Mouse (Mus musculus): Measurements from ENCODE around the gene Grin2d. TPM values are rescaled to one million over a fixed set of nuclear protein-coding genes. Genes with fewer than 3 reads are reported as not detected.
A peak's percentile ranks its signal among the peaks of the same experiment; 100 is the strongest.

Grin2d gene
- polyA plus RNA-seq, 1 experiment from 2014 or later, result 0.79 TPM

DNA sequence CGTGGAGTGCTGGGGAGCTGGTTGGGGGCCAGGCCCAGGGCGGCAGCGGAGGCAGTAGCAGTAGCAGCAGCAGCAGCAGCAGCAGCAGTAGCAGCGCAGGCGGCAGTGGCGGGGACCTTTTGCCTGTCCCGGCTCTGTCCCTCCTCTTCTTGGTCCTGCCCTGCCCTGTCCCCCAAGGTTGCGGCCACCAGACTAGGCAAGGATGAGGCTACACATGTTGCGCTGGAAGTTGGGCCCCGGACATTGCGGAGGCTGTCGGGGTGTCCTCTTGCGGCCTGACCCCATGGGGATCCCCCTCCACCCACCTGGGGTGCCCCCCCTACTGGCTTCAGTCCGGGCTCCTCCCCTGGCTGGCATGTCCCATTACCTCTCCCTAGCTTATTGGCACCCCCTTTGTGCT, 8.4 kb downstream of the Grin2d start:
- H3K4me2 ChIP-seq (replicated peaks), result peak overlapping the region; percentile 63
- WGBS, result 5% methylated on average over 14 of the region's 14 CpGs
- H3K27ac ChIP-seq (replicated peaks), result no peak overlapping the region
- no peaks in the 10 kb centered on the region for H3K9me3 ChIP-seq (replicated peaks)
- ATAC-seq (ENCODE audit: insufficient number of reproducible peaks, low FRiP score, low TSS enrichment, low read depth), result no peak
- H3K4me1 ChIP-seq, result peaks cover 57% of the 10 kb centered on the region
- peak overlapping the region; percentile 36 for H3K4me3 ChIP-seq (replicated peaks)
- H3K36me3 ChIP-seq, result peaks cover 10% of the 10 kb centered on the region
- H3K9ac ChIP-seq, result 0 out of 2 replicates have a peak overlapping the region, but pooled peaks have one; percentile 9
- peaks cover 28% of the 10 kb centered on the region for H3K27me3 ChIP-seq

DNA sequence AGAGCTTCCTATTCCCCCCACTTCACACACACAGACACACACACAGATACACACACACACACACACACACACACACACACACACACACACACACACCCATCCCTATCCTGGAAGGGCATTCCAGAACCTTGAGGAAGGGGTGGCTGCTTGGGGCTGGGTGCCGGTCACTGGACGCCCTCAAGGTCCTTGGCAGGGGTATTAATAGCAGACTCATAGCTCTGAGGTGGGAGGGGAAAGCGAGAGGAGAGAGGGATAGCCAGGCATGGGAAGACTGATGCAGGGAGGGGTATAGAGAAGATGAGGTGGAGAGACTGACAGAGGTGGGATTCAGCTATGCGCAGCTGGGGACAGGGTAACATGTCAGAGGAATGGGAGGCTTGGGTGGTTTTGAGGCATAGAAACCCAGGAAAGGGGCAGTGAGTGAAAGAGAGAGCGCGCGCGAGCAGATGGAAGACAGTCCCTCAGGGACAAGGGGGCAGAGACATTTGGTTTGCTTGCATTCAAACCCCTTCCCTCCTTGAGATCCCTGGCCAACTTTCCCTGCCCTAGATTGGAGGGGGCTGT, 9.0 kb downstream of the Grin2d start:
- peak overlapping the region; percentile 63 for H3K4me2 ChIP-seq (replicated peaks)
- no peak for ATAC-seq (ENCODE audit: insufficient number of reproducible peaks, low FRiP score, low TSS enrichment, low read depth)
- H3K4me1 ChIP-seq, result peaks cover 54% of the 10 kb centered on the region

DNA sequence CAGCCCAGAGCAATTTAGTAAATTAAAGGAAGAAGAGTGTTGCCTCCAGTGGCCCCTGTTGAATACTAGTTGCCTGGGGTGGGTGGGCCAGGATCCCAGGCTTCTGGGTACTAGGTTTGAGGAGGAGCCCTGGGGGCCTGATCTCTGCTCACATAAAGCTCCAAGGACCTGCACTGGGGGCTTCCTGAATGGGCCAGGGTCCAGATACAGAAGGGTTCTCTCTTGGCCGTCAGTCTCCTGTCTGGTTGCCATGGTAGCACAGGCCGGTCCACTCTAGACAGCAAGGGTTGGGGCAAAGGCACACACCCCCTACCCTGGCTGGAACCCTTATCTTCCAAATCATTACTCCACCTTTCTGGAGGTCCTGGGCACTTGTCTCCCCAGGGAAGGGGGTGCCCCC, 10.3 kb downstream of the Grin2d start:
- peaks cover 28% of the 10 kb centered on the region for H3K27me3 ChIP-seq
- H3K36me3 ChIP-seq, result no peaks in the 10 kb centered on the region
- no peak for ATAC-seq (ENCODE audit: insufficient number of reproducible peaks, low FRiP score, low TSS enrichment, low read depth)
- WGBS, result 37% methylated on average over 2 of the region's 2 CpGs
- H3K4me1 ChIP-seq, result peaks cover 47% of the 10 kb centered on the region
- no peak overlapping the region for H3K9ac ChIP-seq
- no peak overlapping the region for H3K4me3 ChIP-seq (replicated peaks)
- H3K27ac ChIP-seq (replicated peaks), result no peak overlapping the region
- no peaks in the 10 kb centered on the region for H3K9me3 ChIP-seq (replicated peaks)
- no peak overlapping the region; the same call in 1 of the 2 replicates for H3K4me2 ChIP-seq (replicated peaks)

More for the DNA sequence above, 9.0 kb downstream of the Grin2d start:
- H3K36me3 ChIP-seq, result peaks cover 4% of the 10 kb centered on the region; the same call in 1 of the 2 replicates
- WGBS, result 12% methylated on average over 8 of the region's 8 CpGs
- peaks cover 28% of the 10 kb centered on the region for H3K27me3 ChIP-seq
- H3K9me3 ChIP-seq (replicated peaks), result no peaks in the 10 kb centered on the region
- H3K4me3 ChIP-seq (replicated peaks), result peak overlapping the region; percentile 36
- H3K27ac ChIP-seq (replicated peaks), result no peak overlapping the region
- 0 out of 2 replicates have a peak overlapping the region, but pooled peaks have one; percentile 9 for H3K9ac ChIP-seq

DNA sequence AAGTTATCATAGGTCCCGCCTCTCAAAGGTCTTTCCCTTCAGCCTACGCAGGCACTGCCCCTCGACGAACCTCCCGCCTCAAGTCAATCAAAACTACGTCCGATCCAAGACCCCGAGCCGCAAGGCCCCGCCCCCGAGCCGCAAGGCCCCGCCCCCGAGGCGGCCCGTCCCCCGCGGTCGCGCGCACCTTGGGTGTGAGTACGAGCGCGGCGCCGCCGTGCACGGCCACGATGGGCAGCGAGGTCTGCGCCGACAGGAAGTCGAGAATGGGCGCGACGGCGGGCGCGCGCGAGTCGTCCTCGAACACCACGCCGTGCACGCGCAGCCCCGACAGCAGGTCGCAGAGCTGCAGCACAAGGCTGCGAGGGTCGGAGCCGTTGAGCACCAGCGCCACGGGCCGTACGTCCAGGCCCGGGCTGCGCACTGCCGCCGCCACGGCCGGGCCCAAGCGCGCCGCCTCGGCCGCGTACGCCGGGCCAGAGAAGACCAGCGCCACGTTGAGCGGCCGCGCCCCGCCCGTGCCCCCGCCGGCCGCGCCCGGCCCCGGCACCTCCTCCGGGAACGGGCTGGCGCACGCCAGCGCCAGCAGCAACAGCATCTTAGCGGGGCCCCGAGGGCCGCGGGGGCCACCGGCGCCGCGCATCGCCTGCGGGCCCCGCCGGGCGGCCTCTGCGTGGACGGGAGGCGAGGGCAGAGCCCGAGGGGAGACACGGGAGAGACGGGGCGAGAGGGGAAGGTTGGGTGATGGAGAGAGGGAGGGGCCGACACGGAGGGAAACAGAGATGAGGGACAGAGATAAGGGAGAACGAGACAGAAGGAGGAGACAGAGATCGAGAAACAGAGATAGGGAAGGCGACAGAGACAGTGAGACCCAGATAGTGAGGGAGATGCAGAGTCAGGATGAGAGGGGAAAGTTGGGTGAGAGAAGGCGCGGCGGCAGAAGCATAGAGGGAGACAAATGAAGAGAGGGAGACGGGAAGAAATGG, 12.0 kb downstream of the Grin2d start:
- Histone ChIP-seq H3K36me3 (no peaks in the 10 kb centered on the region), H3K4me3 (replicated peaks) (peak overlapping the region; percentile 68), H3K4me2 (replicated peaks) (peak overlapping the region; percentile 86), H3K9me3 (replicated peaks) (no peaks in the 10 kb centered on the region), H3K27me3 (peaks cover 23% of the 10 kb centered on the region), H3K9ac (peak overlapping the region; percentile 75), H3K4me1 (peaks cover 47% of the 10 kb centered on the region), H3K27ac (replicated peaks) (peak overlapping the region; percentile 81)
- peak; percentile 81 for ATAC-seq (ENCODE audit: insufficient number of reproducible peaks, low FRiP score, low TSS enrichment, low read depth)
- WGBS, result under 1% methylated on average over 108 of the region's 117 CpGs

DNA sequence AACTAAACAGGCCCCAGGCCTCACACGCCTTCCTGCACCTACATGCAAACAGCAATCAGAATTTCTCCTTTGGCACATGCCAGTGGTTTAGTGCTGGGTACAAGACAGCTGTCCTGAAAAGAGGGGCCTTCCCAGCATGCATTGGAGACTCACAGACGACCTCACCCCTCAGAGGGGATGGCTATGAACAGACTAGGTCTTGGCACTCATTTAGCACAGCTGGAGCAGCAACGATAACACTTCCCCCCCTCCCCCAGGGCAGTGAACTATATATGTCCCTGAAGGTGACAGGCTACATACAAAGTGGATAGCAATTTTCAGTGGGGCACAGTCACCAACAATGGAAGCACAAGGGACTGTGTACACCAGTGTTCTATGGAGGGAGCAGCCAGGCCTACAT, 13.7 kb downstream of the Grin2d start:
- Histone ChIP-seq H3K9ac (no peak overlapping the region), H3K27me3 (peaks cover 14% of the 10 kb centered on the region)

DNA sequence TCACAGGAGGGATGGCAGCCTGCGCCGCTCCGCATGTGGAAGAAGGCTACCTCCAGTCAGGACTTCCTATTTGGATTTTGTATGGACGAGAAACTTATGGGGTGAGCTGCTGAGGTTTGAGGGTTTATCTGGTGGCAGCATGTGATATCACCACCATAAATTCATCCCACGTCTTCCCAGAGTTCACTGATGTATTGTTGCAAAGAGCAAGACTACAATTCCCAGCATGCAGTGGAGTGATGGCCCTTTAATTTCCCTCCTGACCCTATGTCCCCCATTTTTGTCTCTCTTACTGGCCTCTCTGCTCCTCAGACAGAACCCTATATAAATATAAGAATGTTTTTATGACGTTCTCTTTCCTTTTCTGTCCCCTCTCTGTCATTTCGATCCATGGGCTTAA, 15.4 kb downstream of the Grin2d start:
- Histone ChIP-seq H3K9ac (no peak overlapping the region), H3K9me3 (replicated peaks) (no peaks in the 10 kb centered on the region), H3K27ac (replicated peaks) (no peak overlapping the region), H3K36me3 (no peaks in the 10 kb centered on the region), H3K4me1 (peaks cover 20% of the 10 kb centered on the region), H3K27me3 (peaks cover 11% of the 10 kb centered on the region; the same call in 1 of the 2 replicates), H3K4me3 (replicated peaks) (no peak overlapping the region), H3K4me2 (replicated peaks) (no peak overlapping the region)
- WGBS, result 85% methylated on average over 7 of the region's 7 CpGs
- no peak for ATAC-seq (ENCODE audit: insufficient number of reproducible peaks, low FRiP score, low TSS enrichment, low read depth)

More for the DNA sequence above, 13.7 kb downstream of the Grin2d start:
- Histone ChIP-seq H3K4me2 (replicated peaks) (no peak overlapping the region), H3K36me3 (no peaks in the 10 kb centered on the region), H3K4me3 (replicated peaks) (no peak overlapping the region), H3K4me1 (peaks cover 31% of the 10 kb centered on the region), H3K27ac (replicated peaks) (no peak overlapping the region), H3K9me3 (replicated peaks) (no peaks in the 10 kb centered on the region)
- 44% methylated on average over 3 of the region's 3 CpGs for WGBS
- ATAC-seq (ENCODE audit: insufficient number of reproducible peaks, low FRiP score, low TSS enrichment, low read depth), result no peak

DNA sequence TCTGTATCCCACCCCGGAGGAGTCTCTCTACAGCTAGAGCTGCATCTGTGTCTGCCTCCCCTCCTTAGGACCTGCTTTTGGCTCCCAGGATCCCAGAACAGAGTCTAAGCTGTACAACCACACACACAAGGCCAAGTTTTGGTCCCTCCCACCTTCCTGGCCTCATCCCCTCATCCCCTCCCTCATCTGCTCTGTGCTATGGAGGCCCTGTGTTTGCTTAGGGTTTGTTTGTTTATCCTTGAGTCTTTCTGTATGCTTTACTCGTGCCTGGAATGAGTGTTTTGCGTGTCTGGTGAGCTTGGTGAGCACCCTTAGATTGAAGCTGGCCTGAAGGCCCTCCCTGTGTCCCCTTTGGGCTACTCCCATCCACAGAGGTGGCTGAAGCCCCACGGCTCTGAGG, 19.2 kb downstream of the Grin2d start:
- H3K9me3 ChIP-seq (replicated peaks), result no peaks in the 10 kb centered on the region
- H3K4me2 ChIP-seq (replicated peaks), result no peak overlapping the region
- no peak overlapping the region for H3K4me3 ChIP-seq (replicated peaks)
- 0 out of 2 replicates have a peak, but pooled peaks have one; percentile 36 for ATAC-seq (ENCODE audit: insufficient number of reproducible peaks, low FRiP score, low TSS enrichment, low read depth)
- H3K4me1 ChIP-seq, result peaks cover 18% of the 10 kb centered on the region
- H3K27ac ChIP-seq (replicated peaks), result no peak overlapping the region
- peaks cover 26% of the 10 kb centered on the region for H3K27me3 ChIP-seq
- H3K9ac ChIP-seq, result no peak overlapping the region
- WGBS, result 56% methylated on average over 4 of the region's 4 CpGs
- H3K36me3 ChIP-seq, result no peaks in the 10 kb centered on the region

DNA sequence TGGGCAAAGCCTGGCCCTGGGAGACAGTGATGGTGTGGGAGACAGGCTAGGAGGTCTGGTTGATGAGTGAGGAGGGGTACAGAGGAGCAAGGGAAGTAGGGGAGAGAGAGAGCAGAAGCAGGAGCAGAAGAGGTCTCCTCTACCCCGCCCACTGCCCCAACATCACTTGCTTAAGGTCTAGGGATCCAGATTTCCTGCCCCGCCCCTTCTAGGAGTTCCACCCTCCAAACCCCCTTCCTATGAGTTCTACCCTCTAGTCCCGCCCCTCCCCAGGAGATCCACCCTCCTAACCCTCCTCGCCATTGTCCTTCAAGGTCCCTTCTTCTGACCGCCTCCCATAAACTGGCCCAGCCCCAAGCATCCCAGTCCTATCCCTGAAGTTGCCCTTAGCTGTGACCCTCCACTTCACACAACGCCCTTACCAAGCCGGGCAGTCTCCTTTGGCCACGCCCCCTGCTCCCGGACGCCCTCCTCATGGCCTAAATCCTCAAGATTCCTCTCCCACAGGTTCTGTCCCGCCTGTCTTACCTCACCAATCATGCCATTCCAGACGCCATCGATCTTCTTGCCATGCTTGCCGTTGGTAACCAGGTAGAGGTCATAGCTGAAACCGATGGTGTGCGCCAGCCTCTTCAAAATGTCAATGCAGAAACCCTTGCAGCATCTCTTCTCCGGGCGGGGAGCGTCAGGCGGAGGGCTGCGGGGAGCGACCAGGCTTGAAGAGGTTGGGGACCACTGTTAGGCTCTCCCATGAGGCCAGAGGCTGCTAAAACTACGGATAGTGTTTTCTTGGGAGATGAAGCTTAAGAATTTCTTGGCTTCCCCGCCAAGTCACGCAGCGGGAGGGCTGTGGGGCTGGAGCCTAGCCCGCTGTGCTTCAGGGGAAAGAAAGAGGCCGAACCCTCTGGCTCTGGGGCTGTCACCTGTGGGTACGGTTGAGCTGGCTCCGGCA, 21.0 kb downstream of the Grin2d start:
- peaks cover 26% of the 10 kb centered on the region for H3K27me3 ChIP-seq
- WGBS, result 3% methylated on average over 28 of the region's 30 CpGs
- ATAC-seq (ENCODE audit: insufficient number of reproducible peaks, low FRiP score, low TSS enrichment, low read depth), result 0 out of 2 replicates have a peak, but pooled peaks have one; percentile 8

DNA sequence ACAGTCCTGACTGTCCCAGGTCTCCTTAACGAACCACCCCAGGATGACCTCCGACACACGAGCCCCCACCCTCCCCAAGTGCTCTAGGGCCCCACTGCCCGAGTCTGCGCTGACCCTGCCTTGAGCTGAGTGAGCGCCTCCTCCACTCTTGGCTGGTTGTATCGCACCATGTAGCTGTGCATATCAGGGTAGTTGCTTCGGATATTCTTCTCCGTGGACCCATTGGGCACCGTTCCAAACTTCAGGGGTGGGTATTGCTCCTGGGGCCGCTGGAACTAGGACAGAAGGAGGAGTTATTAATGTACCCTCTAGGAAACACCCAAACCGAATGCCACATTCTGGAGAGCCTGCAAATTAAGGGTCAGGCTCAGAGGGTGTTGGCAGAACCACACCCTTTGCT, 25.1 kb downstream of the Grin2d start:
- 76% methylated on average over 12 of the region's 12 CpGs for WGBS
- Histone ChIP-seq H3K36me3 (no peaks in the 10 kb centered on the region), H3K27ac (replicated peaks) (no peak overlapping the region), H3K27me3 (peaks cover 18% of the 10 kb centered on the region), H3K4me2 (replicated peaks) (no peak overlapping the region), H3K4me3 (replicated peaks) (no peak overlapping the region), H3K9me3 (replicated peaks) (no peaks in the 10 kb centered on the region), H3K4me1 (peaks cover 20% of the 10 kb centered on the region), H3K9ac (no peak overlapping the region)
- ATAC-seq (ENCODE audit: insufficient number of reproducible peaks, low FRiP score, low TSS enrichment, low read depth), result no peak

More for the DNA sequence above, 21.0 kb downstream of the Grin2d start:
- Histone ChIP-seq H3K9me3 (replicated peaks) (no peaks in the 10 kb centered on the region), H3K4me2 (replicated peaks) (peak overlapping the region; percentile 70), H3K9ac (0 out of 2 replicates have a peak overlapping the region, but pooled peaks have one; percentile 15), H3K27ac (replicated peaks) (no peak overlapping the region), H3K4me1 (peaks cover 18% of the 10 kb centered on the region), H3K4me3 (replicated peaks) (peak overlapping the region; percentile 44), H3K36me3 (no peaks in the 10 kb centered on the region)

DNA sequence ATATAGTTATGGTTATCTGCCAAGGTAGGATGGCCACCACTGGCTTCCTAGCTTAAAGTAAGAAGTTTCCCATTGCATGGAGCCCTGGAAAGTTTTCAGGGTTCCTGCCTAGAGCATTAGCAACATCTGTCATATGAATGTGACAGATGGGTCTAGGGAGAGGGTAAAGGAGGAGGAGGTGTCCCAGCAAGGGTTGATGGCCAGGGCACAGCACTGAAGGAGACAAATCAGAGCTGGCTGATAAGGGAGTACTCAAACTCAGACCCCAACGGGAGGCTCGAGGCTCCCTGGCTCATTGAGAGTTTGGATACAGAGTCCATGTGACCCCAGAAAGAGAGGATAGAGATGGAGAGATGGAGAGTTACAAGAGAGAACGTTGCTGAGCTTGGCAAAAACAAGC, 27.5 kb downstream of the Grin2d start:
- Histone ChIP-seq H3K4me1 (0 out of 2 replicates have a peak, but pooled peaks cover 4% of the 10 kb centered on the region), H3K9ac (no peak overlapping the region), H3K4me2 (replicated peaks) (no peak overlapping the region), H3K9me3 (replicated peaks) (no peaks in the 10 kb centered on the region), H3K36me3 (no peaks in the 10 kb centered on the region), H3K4me3 (replicated peaks) (no peak overlapping the region), H3K27me3 (no peaks in the 10 kb centered on the region; the same call in 1 of the 2 replicates), H3K27ac (replicated peaks) (no peak overlapping the region)
- ATAC-seq (ENCODE audit: insufficient number of reproducible peaks, low FRiP score, low TSS enrichment, low read depth), result no peak
- WGBS, result 72% methylated on average over 3 of the region's 3 CpGs

All from embryonic facial prominence, embryonic 15.5 days (tissue).